In genomic region chr8:117260234-117260929, GRCm38 (mm10) we compare ENCODE assay signal across 8 mouse cellular contexts. TPM values are rescaled to one million over a fixed set of nuclear protein-coding genes. Genes with fewer than 3 reads are reported as not detected.
A peak's percentile ranks its signal among the peaks of the same experiment; 100 is the strongest.
DNase-seq lines count a peak whose midpoint lies in the region; ATAC-seq and TF ChIP-seq lines count a peak whose summit lies in the region.

No protein-coding gene starts in this region.

- ATAC-seq in forebrain, embryonic 13.5 days: no peak
- ATAC-seq in neural tube, embryonic 11.5 days (ENCODE audit: insufficient read depth, low FRiP score, low TSS enrichment): no peak

- H3K9me3 ChIP-seq in forebrain, embryonic 13.5 days (replicated peaks): no peaks in the 10 kb centered on the region
- no peaks in the 10 kb centered on the region for H3K9me3 ChIP-seq in neural tube, embryonic 11.5 days (ENCODE audit: control insufficient read depth, low read length)

- no peak for DNase-seq in gastrocnemius, adult 2 months
- DNase-seq in gastrocnemius, adult 8-10 months (ENCODE audit: low spot score in 2 of 2): no peak
- peak; percentile 86 for DNase-seq in kidney, postnatal 14 days
- DNase-seq in neural tube, embryonic 11.5 days (ENCODE audit: low spot score): peak; percentile 32
- no peak for DNase-seq in right cerebral cortex, postnatal 14 days
- DNase-seq in adrenal gland, postnatal 10 days: no peak
- no peak for DNase-seq in layer of hippocampus, adult 9-11 months

- H3K4me1 ChIP-seq in forebrain, embryonic 13.5 days: peaks cover 53% of the 10 kb centered on the region
- peaks cover 34% of the 10 kb centered on the region for H3K4me1 ChIP-seq in neural tube, embryonic 11.5 days (ENCODE audit: control insufficient read depth, insufficient read depth, low read length)

- no peak for TF ChIP-seq CTCF in gastrocnemius, adult 2 months (IDR thresholded peaks at IDR 0.05)

- no peaks in the 10 kb centered on the region for H3K36me3 ChIP-seq in forebrain, embryonic 13.5 days (ENCODE audit: poor library complexity, severe bottlenecking)
- H3K36me3 ChIP-seq in neural tube, embryonic 11.5 days (ENCODE audit: control insufficient read depth, insufficient read depth, low read length): no peaks in the 10 kb centered on the region

- H3K4me3 ChIP-seq in gastrocnemius, adult 2 months: peak overlapping the region; percentile 87
- H3K4me3 ChIP-seq in forebrain, embryonic 13.5 days: peak overlapping the region; percentile 98
- peak overlapping the region; percentile 96 for H3K4me3 ChIP-seq in neural tube, embryonic 11.5 days (ENCODE audit: low read depth, low read length)

- intact Hi-C loops in gastrocnemius, adult 2 months (cut with DNase I): no loop called here

- H3K27me3 ChIP-seq in forebrain, embryonic 13.5 days: no peaks in the 10 kb centered on the region
- H3K27me3 ChIP-seq in neural tube, embryonic 11.5 days (ENCODE audit: control insufficient read depth, insufficient read depth, low read length): no peaks in the 10 kb centered on the region

- peak overlapping the region; percentile 98 for H3K9ac ChIP-seq in forebrain, embryonic 13.5 days
- H3K9ac ChIP-seq in neural tube, embryonic 11.5 days (ENCODE audit: low read length): peak overlapping the region; percentile 95

- H3K27ac ChIP-seq in gastrocnemius, adult 2 months: no peak overlapping the region; the same call in 1 of the 2 replicates
- H3K27ac ChIP-seq in forebrain, embryonic 13.5 days: peak overlapping the region; percentile 63
- peak overlapping the region; percentile 56; the same call in 1 of the 2 replicates for H3K27ac ChIP-seq in neural tube, embryonic 11.5 days (ENCODE audit: low read depth, low read length)

- H3K4me2 ChIP-seq in forebrain, embryonic 13.5 days: peak overlapping the region; percentile 92
- H3K4me2 ChIP-seq in neural tube, embryonic 11.5 days (ENCODE audit: low read depth): peak overlapping the region; percentile 92

- WGBS in forebrain, embryonic 13.5 days: 14% methylated on average over 14 of the region's 14 CpGs
- WGBS in neural tube, embryonic 11.5 days: 24% methylated on average over 14 of the region's 14 CpGs

RNA-seq across cellular contexts. Expression of gene Cmip, which starts 3.5 kb away (rescaled TPM):
- 10 to 100 TPM in 1 of 2 experiments, 1 to 10 TPM in 1; 8.3 to 11.4 TPM for total RNA-seq in gastrocnemius, adult 2 months (2021)
- 1 to 10 TPM; 3.8 to 7.3 (median 6.2) TPM for total RNA-seq in gastrocnemius, adult 8-10 months (2022)
- 39.0 and 45.4 TPM in 2 replicates for polyA plus RNA-seq in forebrain, embryonic 13.5 days (2015; fragmentation: Nextera tagmentation; extraction: Ambion mirVana)
- 52.2 and 56.7 TPM in 2 replicates for polyA plus RNA-seq in neural tube, embryonic 11.5 days (2014; fragmentation: Nextera tagmentation; extraction: Ambion mirVana)
- 10 to 100 TPM; 77.7 to 82.3 TPM for total RNA-seq in adrenal gland, postnatal 10 days (2021)

Comparison
In these comparisons a context has a peak if more than half of its experiments do, and no peak if none do; other contexts are left out.
1. DNase-seq: peak in kidney, postnatal 14 days (single experiment) and neural tube, embryonic 11.5 days (single experiment); none in gastrocnemius, adult 2 months (single experiment), gastrocnemius, adult 8-10 months (0 of 2), right cerebral cortex, postnatal 14 days (single experiment), adrenal gland, postnatal 10 days (single experiment) and layer of hippocampus, adult 9-11 months (single experiment).
2. RNA of gene Cmip, which starts 3.5 kb away (total RNA-seq): 77.7 to 82.3 TPM in adrenal gland, postnatal 10 days; 8.3 to 11.4 TPM in gastrocnemius, adult 2 months and 3.8 to 7.3 TPM in gastrocnemius, adult 8-10 months; every median in the first group is over 4 times any median in the second.
3. Peak in every context shown above with its lines, with median percentiles within 50 percentile points of each other: H3K4me3 ChIP-seq.